Mouse (Mus musculus): ENCODE measurements around the gene Rabggta. TPM values are rescaled to one million over a fixed set of nuclear protein-coding genes. Genes with fewer than 3 reads are reported as not detected.

Gene Rabggta
- total RNA-seq, 2 experiments from 2014 or later, result 40.1 to 45.0 TPM

DNA sequence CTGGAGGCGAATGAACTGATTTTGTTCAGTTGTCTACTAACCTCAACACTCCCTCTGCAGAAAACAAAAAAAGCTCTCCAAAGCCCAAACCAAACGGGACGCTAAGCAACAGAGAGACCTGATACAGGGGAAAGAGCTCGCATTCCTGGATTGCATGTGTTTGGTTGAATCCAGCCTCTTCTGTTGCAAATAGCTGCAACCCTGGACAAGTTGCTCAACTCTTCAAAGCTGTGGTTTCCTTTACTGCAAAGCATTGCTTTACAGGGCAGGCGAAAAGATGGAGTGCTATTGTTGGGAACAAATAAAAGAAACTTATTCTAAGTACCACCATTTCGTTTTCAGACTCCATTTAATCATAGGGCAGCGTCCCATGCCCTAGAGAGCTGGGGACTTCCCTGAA is 12.8 kb upstream of the Rabggta start:
- no peak for DNase-seq (ENCODE audit: extremely low spot score in 1 of 2, low spot score in 1 of 2)

GRCm38 (mm10) chr14:55733889-55734288 is 11.8 kb upstream of the Rabggta start:
- DNase-seq (ENCODE audit: extremely low spot score in 1 of 2, low spot score in 1 of 2), result no peak

GRCm38 (mm10) chr14:55730531-55731032 is 8.5 kb upstream of the Rabggta start:
- no peak for DNase-seq (ENCODE audit: extremely low spot score in 1 of 2, low spot score in 1 of 2)

GRCm38 (mm10) chr14:55730116-55730515 is 8.1 kb upstream of the Rabggta start:
- no peak for DNase-seq (ENCODE audit: extremely low spot score in 1 of 2, low spot score in 1 of 2)

GRCm38 (mm10) chr14:55727889-55728685 is 6.0 kb upstream of the Rabggta start:
- no peak for DNase-seq (ENCODE audit: extremely low spot score in 1 of 2, low spot score in 1 of 2)

- DNase-seq (ENCODE audit: extremely low spot score in 1 of 2, low spot score in 1 of 2), result no peak
Measured at GRCm38 (mm10) chr14:55726261-55726660, 4.2 kb upstream of the Rabggta start.

DNA sequence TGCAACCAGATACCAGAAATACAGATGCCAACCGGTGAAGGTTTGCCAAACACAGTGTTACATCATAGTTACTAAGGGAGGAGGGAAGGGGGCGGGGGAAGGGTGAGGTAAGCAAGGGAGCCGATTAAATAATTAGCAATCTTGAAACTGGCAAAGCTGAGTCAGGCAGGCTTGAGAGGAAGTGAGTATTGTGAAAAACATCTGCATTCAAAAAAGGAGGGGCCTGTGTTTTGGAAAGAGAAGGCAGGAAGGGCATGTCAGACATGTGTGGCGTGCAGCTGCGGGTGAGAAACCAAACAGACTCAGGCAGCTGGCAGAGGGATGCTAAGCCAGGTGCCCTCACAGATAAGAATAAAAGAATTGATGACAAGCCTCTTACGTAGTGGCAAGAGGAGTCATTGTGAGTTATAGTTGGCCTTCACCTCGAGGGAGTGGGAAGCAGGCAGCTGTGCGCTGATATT is 2.4 kb upstream of the Rabggta start:
- no peak for DNase-seq (ENCODE audit: extremely low spot score in 1 of 2, low spot score in 1 of 2)

DNA sequence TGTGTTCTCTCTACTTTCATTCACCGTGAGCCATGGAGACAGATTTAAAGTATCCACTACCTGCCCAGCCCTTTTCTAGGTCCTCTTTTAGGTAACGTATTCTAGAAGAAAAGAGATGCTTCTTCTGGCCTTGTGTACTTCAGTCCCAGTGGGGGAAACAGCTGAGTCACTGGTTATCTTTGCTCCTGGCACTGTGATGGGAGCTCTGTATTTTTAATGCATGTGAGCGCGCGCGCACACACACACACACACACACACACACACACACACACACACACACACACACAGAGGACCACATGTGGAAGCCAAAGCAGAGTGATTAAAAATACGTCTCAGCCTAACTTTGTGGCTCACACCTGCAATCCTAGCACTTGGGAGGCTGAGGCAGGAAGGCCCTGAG is 1.4 kb upstream of the Rabggta start:
- DNase-seq (ENCODE audit: extremely low spot score in 1 of 2, low spot score in 1 of 2), result no peak

DNA sequence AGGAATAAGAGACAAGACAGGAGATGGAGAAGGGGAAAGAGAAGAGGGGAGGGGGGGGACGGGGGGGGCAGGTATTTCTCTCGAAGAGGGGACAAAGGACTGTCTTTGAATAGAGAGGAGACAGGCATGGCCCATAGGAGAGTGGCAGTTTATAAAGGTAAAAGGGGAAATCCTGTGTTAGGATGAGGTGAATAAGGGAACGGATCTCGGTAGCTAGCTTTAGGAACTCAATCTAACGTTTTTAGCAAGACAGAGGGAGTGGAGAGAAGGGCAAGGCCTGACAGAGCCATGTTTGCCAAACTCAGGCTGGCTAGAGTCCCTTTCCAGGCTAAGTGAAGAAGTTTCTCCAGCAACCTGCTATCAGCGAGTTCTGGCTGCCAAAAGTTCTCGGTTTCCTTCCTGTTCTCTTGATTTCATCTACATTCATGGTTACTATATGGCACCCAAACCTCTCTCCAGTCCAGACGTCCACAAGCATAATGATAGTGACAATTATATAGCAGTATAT is 429 bp upstream of the Rabggta start:
- no peak for DNase-seq (ENCODE audit: extremely low spot score in 1 of 2, low spot score in 1 of 2)

DNA sequence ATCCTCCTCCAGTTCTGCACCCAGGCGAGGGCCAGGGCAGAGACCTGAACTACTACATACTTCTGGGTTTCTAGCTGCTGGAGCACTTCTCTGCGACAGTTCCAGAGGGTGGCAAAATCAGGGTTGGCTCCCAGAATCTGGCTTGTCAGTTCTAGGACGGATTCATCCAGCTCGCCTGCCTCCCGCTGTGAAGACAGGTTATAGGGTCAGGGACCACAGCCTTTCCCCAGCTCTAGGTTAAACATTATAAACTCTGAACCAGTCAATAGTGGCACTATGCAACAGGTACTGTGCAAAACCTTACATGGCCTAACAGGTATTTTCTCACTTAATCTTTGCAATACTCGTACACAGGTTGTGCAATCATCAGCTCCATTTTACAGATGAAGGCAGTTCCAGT is 987 bp downstream of the Rabggta start:
- DNase-seq (ENCODE audit: extremely low spot score in 1 of 2, low spot score in 1 of 2), result no peak

DNA sequence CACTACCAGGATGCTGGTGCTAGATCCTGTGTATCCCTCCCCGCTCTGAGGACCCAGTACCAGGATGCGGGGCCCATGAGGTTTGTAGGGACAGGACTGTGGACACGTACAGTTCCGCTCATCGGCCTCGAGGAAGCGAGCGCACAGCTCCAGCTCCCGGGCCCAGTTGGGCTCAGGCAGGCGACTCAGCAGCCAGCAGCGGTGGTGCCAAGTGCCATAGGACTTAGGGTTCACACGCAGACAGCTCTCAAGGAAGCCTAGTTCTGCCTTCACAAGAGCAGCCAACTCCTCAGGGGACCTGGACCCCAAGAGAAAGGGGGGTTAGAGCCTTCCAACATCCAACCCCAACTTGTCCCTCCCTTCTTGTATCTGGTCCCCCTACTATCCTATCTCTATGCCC is 1.4 kb downstream of the Rabggta start:
- no peak for DNase-seq (ENCODE audit: extremely low spot score in 1 of 2, low spot score in 1 of 2)

GRCm38 (mm10) chr14:55719737-55720136 is 2.3 kb downstream of the Rabggta start:
- no peak for DNase-seq (ENCODE audit: extremely low spot score in 1 of 2, low spot score in 1 of 2)

DNA sequence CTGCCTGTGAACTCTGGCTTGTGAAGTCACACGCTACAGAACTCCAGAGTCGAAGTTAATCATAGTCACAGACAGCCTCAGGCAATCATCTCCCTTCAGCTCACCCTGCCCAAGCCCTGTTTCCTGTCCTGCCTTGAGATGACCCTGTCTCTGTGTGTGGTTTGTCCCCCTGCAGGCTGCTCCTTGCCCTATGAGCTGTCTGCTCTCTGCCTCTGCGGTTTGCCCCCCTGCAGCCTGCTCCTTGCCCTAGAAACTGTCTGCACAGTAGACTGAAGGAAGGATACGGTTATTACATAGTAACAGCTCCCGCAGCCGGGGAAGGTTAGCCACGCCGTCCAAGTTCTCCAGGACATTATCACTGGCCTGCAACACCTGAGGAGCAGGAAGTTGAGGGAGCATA is 5.2 kb downstream of the Rabggta start:
- DNase-seq (ENCODE audit: extremely low spot score in 1 of 2, low spot score in 1 of 2), result no peak

DNA sequence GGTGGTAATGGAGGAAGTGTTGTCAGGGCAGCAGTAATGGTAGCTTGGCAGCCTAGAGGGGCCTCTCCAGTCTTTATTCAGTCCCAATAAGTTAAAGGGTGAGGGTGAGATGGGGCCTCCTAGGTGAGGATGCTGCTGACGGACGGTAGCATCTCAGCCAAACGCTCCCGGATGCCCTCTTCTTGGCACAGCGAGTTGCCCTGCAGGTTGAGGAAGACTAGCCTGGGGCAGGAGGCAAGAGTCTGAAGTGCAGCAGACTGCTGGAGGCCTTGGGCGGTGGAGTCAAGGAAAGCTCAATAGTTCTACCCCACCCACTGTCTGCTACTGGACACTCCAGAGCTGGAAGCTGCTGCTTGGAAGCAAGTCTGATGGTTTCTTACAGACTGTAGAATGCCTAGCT is 5.8 kb downstream of the Rabggta start:
- DNase-seq (ENCODE audit: extremely low spot score in 1 of 2, low spot score in 1 of 2), result no peak

DNA sequence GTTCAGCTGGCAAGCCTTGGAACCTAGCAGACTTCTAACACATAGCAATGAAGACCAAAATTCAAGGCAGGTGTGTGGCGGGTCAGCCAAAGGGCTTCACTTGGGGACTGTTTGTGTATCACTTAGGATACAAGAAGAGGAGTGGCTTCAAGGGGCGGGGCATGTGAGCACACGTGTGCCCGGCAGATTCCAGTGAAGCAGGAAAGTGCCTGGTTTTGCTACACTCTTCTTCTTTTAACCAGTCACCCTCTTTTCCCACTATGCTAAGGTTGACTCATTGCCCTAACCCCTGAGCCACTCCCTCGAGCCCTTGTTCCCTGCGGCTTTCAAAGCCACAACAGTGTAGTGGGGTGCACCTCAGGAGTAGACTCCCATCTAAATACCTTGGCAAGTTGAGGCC is 7.2 kb downstream of the Rabggta start:
- no peak for DNase-seq (ENCODE audit: extremely low spot score in 1 of 2, low spot score in 1 of 2)

- DNase-seq (ENCODE audit: extremely low spot score in 1 of 2, low spot score in 1 of 2), result no peak
Measured at GRCm38 (mm10) chr14:55713729-55714122, 8.3 kb downstream of the Rabggta start, which contains the start of gene Tgm1. Tgm1 (minus strand) TSS chr14:55713926.

DNA sequence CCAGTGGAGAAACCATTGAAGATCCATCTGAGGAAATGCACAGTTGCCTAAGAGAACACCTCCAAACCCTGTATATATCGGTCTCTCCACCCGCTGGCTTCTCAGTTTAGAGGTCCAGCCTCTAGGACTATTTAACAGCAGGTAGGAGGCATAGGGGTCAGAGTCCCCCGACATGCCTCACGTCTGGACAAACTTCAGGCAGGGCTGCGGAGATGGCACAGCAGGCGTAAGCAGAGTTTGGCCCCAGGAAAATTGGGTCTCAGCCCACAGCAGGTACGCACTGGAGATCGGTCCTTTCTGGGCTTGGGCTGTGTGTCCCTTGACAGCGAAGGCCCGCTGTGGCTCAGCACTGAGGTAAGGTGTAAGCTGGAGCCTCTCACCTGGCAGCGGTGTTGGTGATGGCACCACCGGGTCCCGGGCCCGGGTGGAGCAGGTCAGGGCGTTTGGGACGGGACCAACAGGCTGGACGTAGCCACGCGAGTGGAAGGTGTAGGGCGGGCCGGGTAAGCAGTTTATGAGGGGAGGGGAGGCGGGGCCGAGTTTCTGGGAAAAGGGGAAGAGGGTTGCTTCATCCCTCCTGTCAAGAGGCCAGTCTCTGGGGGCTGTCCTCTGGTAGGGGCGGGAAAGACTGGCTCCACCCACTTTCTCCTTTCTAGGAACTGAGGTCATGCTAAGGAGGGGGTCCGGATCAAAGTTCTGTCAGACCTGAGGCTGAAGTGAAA is 8.9 kb downstream of the Rabggta start:
- no peak for DNase-seq (ENCODE audit: extremely low spot score in 1 of 2, low spot score in 1 of 2)

- DNase-seq (ENCODE audit: extremely low spot score in 1 of 2, low spot score in 1 of 2), result no peak
Measured at GRCm38 (mm10) chr14:55711786-55712185, 10.3 kb downstream of the Rabggta start.

DNA sequence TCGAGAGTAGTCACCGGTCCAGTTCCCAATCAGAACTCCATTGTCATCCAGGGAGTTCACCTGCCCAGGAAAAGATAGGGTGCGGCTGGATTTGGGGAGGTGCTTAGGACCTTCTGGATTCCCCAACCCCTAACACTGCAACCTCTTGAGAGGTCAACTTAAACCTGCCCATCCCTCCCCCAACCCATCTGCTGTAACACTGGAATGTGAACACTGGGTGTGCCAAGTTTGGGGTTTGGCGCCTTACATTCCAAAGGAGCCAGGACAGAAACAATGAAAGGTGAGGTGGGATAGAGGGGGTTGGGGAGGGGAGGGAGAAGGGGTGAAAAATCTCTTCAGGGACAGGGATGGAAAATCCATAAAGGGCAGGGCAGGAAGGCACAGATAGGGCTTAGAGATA is 12.6 kb downstream of the Rabggta start:
- DNase-seq (ENCODE audit: extremely low spot score in 1 of 2, low spot score in 1 of 2), result no peak

GRCm38 (mm10) chr14:55707397-55707796 is 14.7 kb downstream of the Rabggta start:
- no peak for DNase-seq (ENCODE audit: extremely low spot score in 1 of 2, low spot score in 1 of 2)

DNA sequence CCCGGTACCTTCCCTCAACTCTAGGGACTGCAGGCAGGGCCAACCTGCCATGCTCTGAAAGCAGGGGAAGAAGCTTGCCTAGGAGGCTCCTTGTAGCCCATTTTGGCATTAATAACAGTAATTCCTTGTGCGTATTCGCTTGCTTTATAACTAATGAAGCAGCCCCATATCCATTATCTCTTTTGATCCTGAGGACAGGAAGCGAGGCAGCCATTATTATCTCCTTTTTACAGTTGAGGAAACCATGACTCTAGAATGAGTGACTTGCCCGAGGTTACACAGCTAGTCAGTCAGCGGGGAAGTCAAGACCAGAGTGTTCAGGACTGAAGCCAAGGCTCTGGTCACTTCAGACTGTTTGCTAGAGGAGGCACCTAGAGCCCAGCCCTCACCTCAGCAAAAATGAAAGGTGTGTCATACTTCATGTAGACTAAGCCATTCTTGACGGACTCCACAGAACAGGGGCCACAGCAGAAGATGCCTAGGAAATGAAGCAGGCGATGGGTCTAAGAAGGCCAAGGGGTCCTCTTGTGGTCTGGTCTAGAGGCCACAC is 15.9 kb downstream of the Rabggta start:
- no peak for DNase-seq (ENCODE audit: extremely low spot score in 1 of 2, low spot score in 1 of 2)
